Mouse (Mus musculus): ENCODE data around the gene Dhh. TPM values are rescaled to one million over a fixed set of nuclear protein-coding genes. Genes with fewer than 3 reads are reported as not detected.

Gene Dhh
- polyA plus RNA-seq, 2 experiments, result 0.08 TPM; not detected in 1

- TF ChIP-seq CTCF (IDR thresholded peaks at IDR 0.05; ENCODE audit: low read depth), result no peak
- no peak for TF ChIP-seq EP300 (IDR thresholded peaks at IDR 0.05; ENCODE audit: low read depth)
- Histone ChIP-seq H3K4me2 (ENCODE audit: low read depth) (no peak overlapping the region), H3K9ac (replicated peaks) (no peak overlapping the region), H3K4me1 (replicated peaks; ENCODE audit: control insufficient read depth in 2 of 2, insufficient read depth in 2 of 2, low read length in 1 of 2) (peaks cover 9 to 14% of the 10 kb centered on the region in 2 experiments), H3K36me3 (replicated peaks; ENCODE audit: control insufficient read depth, insufficient read depth, low read depth) (no peaks in the 10 kb centered on the region), H3K27ac (no peak overlapping the region), H3K4me3 (ENCODE audit: insufficient read depth in 1 of 2, low read depth in 2 of 2, low read length in 2 of 2) (no peak overlapping the region), H3K27me3 (ENCODE audit: control insufficient read depth, insufficient read depth, low read length) (no peaks in the 10 kb centered on the region), H3K9me3 (ENCODE audit: control insufficient read depth, low read length) (no peaks in the 10 kb centered on the region)
- DNase-seq (ENCODE audit: low read depth in 3 of 3, low spot score in 3 of 3) (no peak), ATAC-seq (ENCODE audit: insufficient read depth) (no peak)
- WGBS (ENCODE audit: insufficient replicate concordance), result 79% methylated on average over 4 of the region's 4 CpGs
Measured at GRCm38 (mm10) chr15:98916016-98916415, 17.7 kb upstream of the Dhh start.

GRCm38 (mm10) chr15:98914903-98915302, 16.6 kb upstream of the Dhh start:
- Histone ChIP-seq H3K4me2 (ENCODE audit: low read depth) (no peak overlapping the region), H3K9me3 (ENCODE audit: control insufficient read depth, low read length) (no peaks in the 10 kb centered on the region), H3K4me3 (ENCODE audit: insufficient read depth in 1 of 2, low read depth in 2 of 2, low read length in 2 of 2) (no peak overlapping the region), H3K4me1 (replicated peaks; ENCODE audit: control insufficient read depth in 2 of 2, insufficient read depth in 2 of 2, low read length in 1 of 2) (peaks cover 9 to 14% of the 10 kb centered on the region in 2 experiments), H3K27me3 (ENCODE audit: control insufficient read depth, insufficient read depth, low read length) (no peaks in the 10 kb centered on the region), H3K27ac (no peak overlapping the region), H3K36me3 (replicated peaks; ENCODE audit: control insufficient read depth, insufficient read depth, low read depth) (no peaks in the 10 kb centered on the region), H3K9ac (replicated peaks) (no peak overlapping the region)
- TF ChIP-seq EP300 (IDR thresholded peaks at IDR 0.05; ENCODE audit: low read depth) (no peak), CTCF (IDR thresholded peaks at IDR 0.05; ENCODE audit: low read depth) (no peak)
- 75% methylated on average over 6 of the region's 6 CpGs for WGBS (ENCODE audit: insufficient replicate concordance)
- no peak for ATAC-seq (ENCODE audit: insufficient read depth)
- no peak for DNase-seq (ENCODE audit: low read depth in 3 of 3, low spot score in 3 of 3)

DNA sequence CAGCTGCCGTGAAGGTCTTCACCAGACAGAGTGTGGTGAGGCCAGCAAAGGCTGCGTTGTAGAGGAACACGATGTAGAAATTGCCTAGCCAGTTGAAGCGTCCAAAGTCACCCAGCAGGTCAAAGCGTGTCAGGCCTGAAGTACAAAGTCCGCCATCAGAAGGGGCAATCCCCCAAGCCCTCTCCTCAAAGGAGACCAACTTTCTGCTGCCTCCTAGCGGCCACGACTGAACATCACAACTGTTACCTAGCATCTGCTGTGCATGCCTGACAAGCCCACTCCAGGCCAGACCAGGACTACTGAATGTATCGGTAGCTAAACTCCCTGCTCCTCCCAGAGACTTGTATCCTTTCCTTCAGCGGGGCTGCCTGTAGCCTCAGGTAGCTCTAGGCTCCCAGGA, 6.4 kb upstream of the Dhh start:
- Histone ChIP-seq H3K27ac (no peak overlapping the region), H3K9me3 (ENCODE audit: control insufficient read depth, low read length) (no peaks in the 10 kb centered on the region), H3K4me2 (ENCODE audit: low read depth) (no peak overlapping the region), H3K4me3 (ENCODE audit: insufficient read depth in 1 of 2, low read depth in 2 of 2, low read length in 2 of 2) (no peak overlapping the region), H3K36me3 (replicated peaks; ENCODE audit: control insufficient read depth, insufficient read depth, low read depth) (no peaks in the 10 kb centered on the region), H3K27me3 (ENCODE audit: control insufficient read depth, insufficient read depth, low read length) (peaks cover 9% of the 10 kb centered on the region; the same call in 1 of the 2 replicates), H3K4me1 (replicated peaks; ENCODE audit: control insufficient read depth in 2 of 2, insufficient read depth in 2 of 2, low read length in 1 of 2) (no peaks in the 10 kb centered on the region), H3K9ac (replicated peaks) (no peak overlapping the region)
- 36% methylated on average over 10 of the region's 10 CpGs for WGBS (ENCODE audit: insufficient replicate concordance)
- TF ChIP-seq CTCF (IDR thresholded peaks at IDR 0.05; ENCODE audit: low read depth) (peak; percentile 84), EP300 (IDR thresholded peaks at IDR 0.05; ENCODE audit: low read depth) (no peak)
- ATAC-seq (ENCODE audit: insufficient read depth) (no peak), DNase-seq (ENCODE audit: low read depth in 3 of 3, low spot score in 3 of 3) (no peak)

DNA sequence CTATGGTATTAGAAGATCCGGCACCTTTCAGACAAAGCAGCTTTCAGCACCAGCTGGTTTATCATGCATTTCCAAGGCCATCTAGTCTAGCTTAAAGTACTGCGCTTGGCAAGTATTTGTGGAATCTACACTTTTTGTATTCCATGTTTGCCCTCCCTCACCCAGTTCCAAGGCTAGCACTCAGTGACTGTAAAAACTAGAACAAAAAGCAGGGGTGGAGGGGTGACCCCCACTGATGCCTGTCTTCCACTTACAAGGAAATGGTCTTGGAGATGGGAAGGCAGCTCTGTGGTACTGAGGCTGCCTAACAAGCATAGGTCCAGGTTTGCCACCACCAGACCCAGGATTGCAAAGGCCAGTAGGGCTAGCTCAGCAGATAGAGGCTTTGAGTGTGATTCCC, 4.3 kb upstream of the Dhh start:
- no peak overlapping the region for H3K4me2 ChIP-seq (ENCODE audit: low read depth)
- H3K36me3 ChIP-seq (replicated peaks; ENCODE audit: control insufficient read depth, insufficient read depth, low read depth), result no peaks in the 10 kb centered on the region
- no peak for TF ChIP-seq CTCF (IDR thresholded peaks at IDR 0.05; ENCODE audit: low read depth)
- TF ChIP-seq EP300 (IDR thresholded peaks at IDR 0.05; ENCODE audit: low read depth), result no peak
- no peaks in the 10 kb centered on the region for H3K4me1 ChIP-seq (replicated peaks; ENCODE audit: control insufficient read depth in 2 of 2, insufficient read depth in 2 of 2, low read length in 1 of 2)
- H3K9me3 ChIP-seq (ENCODE audit: control insufficient read depth, low read length), result no peaks in the 10 kb centered on the region
- peaks cover 29% of the 10 kb centered on the region for H3K27me3 ChIP-seq (ENCODE audit: control insufficient read depth, insufficient read depth, low read length)
- no peak overlapping the region for H3K4me3 ChIP-seq (ENCODE audit: insufficient read depth in 1 of 2, low read depth in 2 of 2, low read length in 2 of 2)
- no peak for ATAC-seq (ENCODE audit: insufficient read depth)
- WGBS (ENCODE audit: insufficient replicate concordance), result 84% methylated on average over 2 of the region's 2 CpGs
- no peak overlapping the region for H3K27ac ChIP-seq
- DNase-seq (ENCODE audit: low read depth in 3 of 3, low spot score in 3 of 3), result no peak
- no peak overlapping the region for H3K9ac ChIP-seq (replicated peaks)

DNA sequence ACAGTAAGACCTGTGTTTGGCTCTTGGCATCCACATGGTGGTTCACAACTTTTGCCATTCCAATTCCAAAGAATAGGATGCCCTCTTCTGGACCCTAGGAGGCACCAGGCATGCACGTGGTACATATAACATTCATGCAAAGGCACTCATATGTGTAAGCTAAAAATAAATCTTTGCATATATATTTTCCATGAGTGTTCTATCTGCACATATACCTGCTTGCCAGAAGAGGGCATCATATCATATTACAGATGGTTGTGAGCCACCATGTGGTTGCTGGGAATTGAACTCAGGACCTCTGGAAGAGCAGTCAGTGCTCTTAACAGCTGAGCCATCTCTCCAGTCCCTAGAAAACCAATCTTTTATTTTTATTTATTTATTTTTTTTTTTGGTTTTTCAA, 3.2 kb upstream of the Dhh start:
- peaks cover 39% of the 10 kb centered on the region for H3K27me3 ChIP-seq (ENCODE audit: control insufficient read depth, insufficient read depth, low read length)
- WGBS (ENCODE audit: insufficient replicate concordance), result 28% methylated on average over 1 of the region's 1 CpGs
- no peak overlapping the region for H3K9ac ChIP-seq (replicated peaks)
- DNase-seq (ENCODE audit: low read depth in 3 of 3, low spot score in 3 of 3) (no peak), ATAC-seq (ENCODE audit: insufficient read depth) (no peak)
- H3K9me3 ChIP-seq (ENCODE audit: control insufficient read depth, low read length), result no peaks in the 10 kb centered on the region
- H3K4me2 ChIP-seq (ENCODE audit: low read depth), result no peak overlapping the region
- H3K4me3 ChIP-seq (ENCODE audit: insufficient read depth in 1 of 2, low read depth in 2 of 2, low read length in 2 of 2), result no peak overlapping the region
- H3K4me1 ChIP-seq (replicated peaks; ENCODE audit: control insufficient read depth in 2 of 2, insufficient read depth in 2 of 2, low read length in 1 of 2), result peaks cover 0 to 2% of the 10 kb centered on the region in 2 experiments; a peak in 1 of 4 replicates
- H3K27ac ChIP-seq, result no peak overlapping the region
- TF ChIP-seq EP300 (IDR thresholded peaks at IDR 0.05; ENCODE audit: low read depth), result no peak
- 0 out of 2 replicates have a peak, but pooled peaks have one; percentile 14 for TF ChIP-seq CTCF (IDR thresholded peaks at IDR 0.05; ENCODE audit: low read depth)
- H3K36me3 ChIP-seq (replicated peaks; ENCODE audit: control insufficient read depth, insufficient read depth, low read depth), result no peaks in the 10 kb centered on the region

Measured in liver, embryonic 14.5 days (tissue).